Mouse (Mus musculus): ENCODE measurements around the gene Lmntd1. TPM values are rescaled to one million over a fixed set of nuclear protein-coding genes. Genes with fewer than 3 reads are reported as not detected.

Lmntd1 gene
- total RNA-seq, 2 experiments from 2014 or later, result 0.97 to 1.5 TPM

- DNase-seq (ENCODE audit: low spot score in 2 of 2), result peak; percentile 64 to 85
Observed at GRCm38 (mm10) chr6:145387378-145387777, 226.7 kb downstream of the Lmntd1 start.

- no peak for DNase-seq (ENCODE audit: low spot score in 2 of 2)
Observed at GRCm38 (mm10) chr6:145382586-145383380, 231.3 kb downstream of the Lmntd1 start.

GRCm38 (mm10) chr6:145380961-145381360 is 233.2 kb downstream of the Lmntd1 start:
- no peak for DNase-seq (ENCODE audit: low spot score in 2 of 2)

GRCm38 (mm10) chr6:145379175-145379574 is 234.9 kb downstream of the Lmntd1 start:
- no peak for DNase-seq (ENCODE audit: low spot score in 2 of 2)

GRCm38 (mm10) chr6:145378689-145379088 is 235.4 kb downstream of the Lmntd1 start:
- no peak for DNase-seq (ENCODE audit: low spot score in 2 of 2)

- no peak for DNase-seq (ENCODE audit: low spot score in 2 of 2)
Observed at GRCm38 (mm10) chr6:145374372-145374771, 239.7 kb downstream of the Lmntd1 start.

- peak; percentile 74 to 85 for DNase-seq (ENCODE audit: low spot score in 2 of 2)
Observed at GRCm38 (mm10) chr6:145373712-145374221, 240.4 kb downstream of the Lmntd1 start.

- no peak for DNase-seq (ENCODE audit: low spot score in 2 of 2)
Observed at GRCm38 (mm10) chr6:145372066-145372465, 242.1 kb downstream of the Lmntd1 start.

GRCm38 (mm10) chr6:145371586-145371985 is 242.5 kb downstream of the Lmntd1 start:
- no peak for DNase-seq (ENCODE audit: low spot score in 2 of 2)

GRCm38 (mm10) chr6:145370302-145370701 is 243.8 kb downstream of the Lmntd1 start:
- no peak for DNase-seq (ENCODE audit: low spot score in 2 of 2)

- no peak for DNase-seq (ENCODE audit: low spot score in 2 of 2)
Observed at GRCm38 (mm10) chr6:145369290-145369689, 244.8 kb downstream of the Lmntd1 start.

GRCm38 (mm10) chr6:145366488-145366887 is 247.6 kb downstream of the Lmntd1 start:
- no peak for DNase-seq (ENCODE audit: low spot score in 2 of 2)

- DNase-seq (ENCODE audit: low spot score in 2 of 2), result no peak
Observed at GRCm38 (mm10) chr6:145363698-145364097, 250.4 kb downstream of the Lmntd1 start.

- DNase-seq (ENCODE audit: low spot score in 2 of 2), result no peak
Observed at GRCm38 (mm10) chr6:145361109-145361694, 252.9 kb downstream of the Lmntd1 start.

GRCm38 (mm10) chr6:145359470-145360430 is 254.4 kb downstream of the Lmntd1 start:
- DNase-seq (ENCODE audit: low spot score in 2 of 2), result peak; percentile 43 to 74

GRCm38 (mm10) chr6:145358001-145358400 is 256.1 kb downstream of the Lmntd1 start:
- DNase-seq (ENCODE audit: low spot score in 2 of 2), result no peak

- no peak for DNase-seq (ENCODE audit: low spot score in 2 of 2)
Observed at GRCm38 (mm10) chr6:145353806-145354205, 260.3 kb downstream of the Lmntd1 start.

GRCm38 (mm10) chr6:145352705-145353104 is 261.4 kb downstream of the Lmntd1 start:
- DNase-seq (ENCODE audit: low spot score in 2 of 2), result no peak

GRCm38 (mm10) chr6:145348196-145348915 is 265.8 kb downstream of the Lmntd1 start:
- DNase-seq (ENCODE audit: low spot score in 2 of 2), result no peak

GRCm38 (mm10) chr6:145347641-145348040 is 266.5 kb downstream of the Lmntd1 start:
- no peak for DNase-seq (ENCODE audit: low spot score in 2 of 2)

Data from layer of hippocampus, adult 18-20 months (tissue).